Mouse (Mus musculus): Measurements from ENCODE around the gene Angptl4.
"Not testable (repeated sequence)": the region's sequence is repeated elsewhere in the genome, so short reads cannot be mapped to it uniquely, and the experiment has no call there.

The Angptl4 gene

DNA sequence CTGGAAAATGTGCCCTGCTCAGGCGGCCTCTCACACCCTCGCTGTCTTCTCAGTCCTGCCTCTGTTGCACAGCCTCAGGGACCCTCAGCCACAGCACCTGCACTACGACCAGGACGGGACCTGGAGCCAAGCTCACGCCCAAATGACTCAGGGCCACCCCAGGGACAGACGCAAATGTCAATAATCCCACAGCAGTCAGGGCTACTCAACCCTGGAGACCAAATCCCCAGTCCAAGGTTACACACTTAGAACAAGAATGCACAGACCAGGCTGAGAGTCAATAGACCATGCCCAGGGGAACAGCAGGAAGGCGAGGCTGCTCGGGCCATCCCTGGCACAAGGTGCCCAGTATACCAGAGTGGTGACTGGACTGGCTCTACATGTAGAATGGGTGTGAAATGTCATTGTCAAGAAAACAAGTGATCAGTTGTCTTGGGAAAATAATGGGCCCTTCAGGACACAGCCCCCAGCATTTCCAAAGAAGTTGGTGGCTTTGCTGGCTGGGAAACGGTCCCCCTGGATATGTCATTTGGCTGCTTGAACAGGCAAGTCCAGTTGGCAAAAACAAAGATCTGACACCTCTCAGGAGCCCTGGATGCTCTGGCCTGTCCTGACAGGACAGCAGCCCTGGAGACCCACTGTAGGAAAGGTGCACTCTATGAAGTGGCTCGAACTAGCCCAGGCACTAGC lies 26.1 kb downstream of the Angptl4 start:
- peak; percentile 64 for DNase-seq

DNA sequence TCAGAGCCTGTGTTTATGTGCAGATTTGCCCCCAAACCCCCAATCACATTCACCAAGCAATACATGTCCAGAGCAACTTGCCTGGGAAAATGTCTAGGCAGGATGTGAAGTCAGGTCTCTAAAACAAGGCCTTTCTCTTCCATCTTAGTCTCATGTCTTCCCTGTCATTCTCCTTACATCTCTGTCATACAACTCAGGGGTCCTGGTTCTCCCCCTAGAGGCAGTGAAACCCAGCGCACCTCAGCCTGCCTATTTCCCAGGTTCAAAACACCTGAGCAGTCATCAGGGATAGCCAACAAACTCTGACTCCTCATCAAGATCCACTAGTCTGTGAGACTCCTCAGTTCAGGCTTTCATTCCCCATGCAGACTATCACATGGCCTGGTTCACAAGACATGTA lies 27.0 kb downstream of the Angptl4 start:
- DNase-seq, result no peak

DNA sequence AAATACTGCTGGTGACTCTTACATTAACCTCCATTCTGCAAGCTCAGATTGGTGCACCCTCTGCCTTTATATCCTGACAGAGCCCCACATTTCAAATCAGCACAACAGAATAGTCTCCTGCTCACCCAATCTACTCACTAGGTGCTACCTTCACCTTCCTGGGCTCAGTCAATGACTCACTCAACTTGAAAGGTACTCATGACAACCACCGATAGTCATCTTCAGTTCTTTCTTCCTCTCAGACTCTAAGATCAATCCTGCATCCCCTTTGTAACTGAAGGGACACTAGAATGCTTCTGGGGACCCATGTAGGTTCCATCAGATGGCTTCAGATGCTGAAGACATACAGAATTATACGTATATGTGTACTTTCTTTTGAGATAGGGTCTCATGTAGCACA lies 29.3 kb downstream of the Angptl4 start:
- DNase-seq, result no peak

- no peak for DNase-seq
These were observed 30.4 kb downstream of the Angptl4 start for GRCm38 (mm10) chr17:33751181-33751580.

GRCm38 (mm10) chr17:33749451-33749850 lies 32.2 kb downstream of the Angptl4 start:
- DNase-seq, result no peak

DNA sequence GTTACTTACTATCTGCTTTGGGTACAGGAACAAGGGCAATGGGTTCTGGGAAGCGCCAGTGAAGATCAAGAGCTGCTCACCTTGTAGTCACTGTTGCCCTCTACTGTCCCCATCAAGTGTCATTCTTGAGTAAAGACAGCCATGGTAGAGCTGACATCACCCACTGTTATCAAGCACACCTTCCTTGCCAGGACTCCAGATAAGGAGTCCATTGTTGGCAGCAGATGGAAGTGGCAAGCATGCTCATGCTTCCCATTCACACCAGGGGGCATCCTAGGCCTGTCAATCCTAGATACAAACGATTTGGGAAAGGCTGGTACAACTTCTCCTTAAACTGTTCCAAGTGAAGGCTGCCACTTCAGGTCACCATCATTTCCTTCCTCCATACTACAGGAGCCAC lies 35.6 kb downstream of the Angptl4 start:
- DNase-seq, result peak; percentile 41

GRCm38 (mm10) chr17:33744686-33745384 lies 36.8 kb downstream of the Angptl4 start:
- DNase-seq, result no peak

DNA sequence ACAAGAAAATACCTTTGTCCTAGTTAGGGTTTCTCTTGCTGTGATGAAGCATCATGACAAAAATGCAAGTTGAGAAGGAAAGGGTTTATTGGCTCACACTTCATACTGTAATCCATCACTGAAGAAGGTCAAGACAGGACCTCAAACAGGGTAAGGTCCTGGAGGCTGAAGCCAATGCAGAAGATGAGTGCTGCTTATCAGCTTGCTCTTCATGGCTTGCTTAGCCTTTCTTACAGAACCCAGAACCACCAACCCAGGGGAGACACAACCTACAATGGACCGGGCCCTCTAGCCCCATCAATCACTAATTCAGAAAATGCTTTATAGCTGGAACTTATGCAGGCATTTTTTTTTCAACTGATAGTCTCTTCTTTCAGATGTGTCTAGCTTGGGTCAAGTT lies 39.2 kb downstream of the Angptl4 start:
- no peak for DNase-seq

GRCm38 (mm10) chr17:33733526-33733925 lies 48.1 kb downstream of the Angptl4 start:
- not testable (repeated sequence) for DNase-seq

GRCm38 (mm10) chr17:33732556-33733083 lies 49.0 kb downstream of the Angptl4 start:
- not testable (repeated sequence) for DNase-seq

DNA sequence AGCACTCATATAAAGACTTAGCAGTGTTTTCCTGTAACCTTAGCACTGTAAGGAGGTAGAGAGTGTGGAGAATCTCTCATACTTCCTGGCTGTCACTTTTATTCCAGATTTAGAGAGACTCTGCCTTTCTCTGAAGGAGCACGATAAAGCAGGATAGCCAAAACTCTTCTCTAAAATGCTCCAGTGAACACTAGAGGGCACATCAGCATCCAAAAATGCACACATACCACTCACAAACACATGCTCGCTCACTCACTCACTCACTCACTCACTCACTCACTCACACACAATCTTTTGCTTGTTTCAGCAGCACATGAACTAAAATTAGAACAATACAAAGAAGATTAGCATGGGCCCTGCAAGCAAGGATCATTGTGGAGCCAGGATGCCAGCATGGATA lies 52.4 kb downstream of the Angptl4 start:
- DNase-seq, result peak; percentile 33

GRCm38 (mm10) chr17:33728396-33728795 lies 53.2 kb downstream of the Angptl4 start:
- no peak for DNase-seq

All from kidney, postnatal 14 days (tissue).